Mouse (Mus musculus) liver (tissue): Measurements from ENCODE around the gene Gna15.
A peak's percentile ranks its signal among the peaks of the same experiment; 100 is the strongest.

ENCODE experiments used
- DNase-seq: peaks from one replicate; pipeline ENCODE4 v3.0.0-alpha.2; 2020; ENCODE audit warnings: mixed read lengths

Gna15 gene

GRCm38 (mm10) chr10:81495151-81495550 lies 28.9 kb downstream of the Gna15 start:
- DNase-seq: no peak

DNA sequence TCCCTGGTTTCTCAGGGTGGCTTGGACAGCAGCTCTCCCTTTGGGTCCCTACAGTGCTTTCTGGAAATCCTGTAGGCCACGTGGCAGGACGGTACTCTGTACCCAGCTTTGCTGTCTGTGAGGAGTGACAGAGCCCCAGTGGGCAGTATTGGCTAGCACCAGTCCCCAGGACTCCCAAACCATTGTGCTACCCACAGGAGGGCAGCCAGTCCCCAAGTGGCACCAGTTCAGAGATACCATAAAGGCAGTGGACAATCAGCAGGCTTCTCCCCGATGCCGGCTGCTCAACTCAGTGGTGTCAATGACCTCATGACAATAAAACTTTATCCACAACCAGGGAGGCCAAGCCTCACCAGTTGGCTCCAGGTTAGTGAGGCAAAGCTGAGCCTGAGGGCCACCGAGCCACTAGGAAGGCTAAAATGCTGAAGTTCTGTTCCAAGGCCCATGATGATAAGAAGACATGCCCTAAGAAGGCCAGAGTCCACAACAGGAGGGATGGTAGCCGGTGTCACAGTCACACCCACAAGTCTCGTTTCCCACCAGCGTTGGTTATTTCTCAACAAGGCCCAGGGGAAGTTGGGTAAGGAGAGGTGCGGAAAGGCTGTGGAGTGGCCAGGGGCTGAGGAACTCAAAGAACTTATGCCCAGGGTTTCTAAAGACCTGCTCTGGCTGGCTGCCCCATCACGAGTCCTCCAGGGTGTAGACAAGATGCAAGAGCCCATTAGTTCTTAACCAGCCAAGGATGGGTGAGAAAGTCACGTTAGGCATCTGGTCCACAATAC lies 29.6 kb downstream of the Gna15 start:
- no peak for DNase-seq

DNA sequence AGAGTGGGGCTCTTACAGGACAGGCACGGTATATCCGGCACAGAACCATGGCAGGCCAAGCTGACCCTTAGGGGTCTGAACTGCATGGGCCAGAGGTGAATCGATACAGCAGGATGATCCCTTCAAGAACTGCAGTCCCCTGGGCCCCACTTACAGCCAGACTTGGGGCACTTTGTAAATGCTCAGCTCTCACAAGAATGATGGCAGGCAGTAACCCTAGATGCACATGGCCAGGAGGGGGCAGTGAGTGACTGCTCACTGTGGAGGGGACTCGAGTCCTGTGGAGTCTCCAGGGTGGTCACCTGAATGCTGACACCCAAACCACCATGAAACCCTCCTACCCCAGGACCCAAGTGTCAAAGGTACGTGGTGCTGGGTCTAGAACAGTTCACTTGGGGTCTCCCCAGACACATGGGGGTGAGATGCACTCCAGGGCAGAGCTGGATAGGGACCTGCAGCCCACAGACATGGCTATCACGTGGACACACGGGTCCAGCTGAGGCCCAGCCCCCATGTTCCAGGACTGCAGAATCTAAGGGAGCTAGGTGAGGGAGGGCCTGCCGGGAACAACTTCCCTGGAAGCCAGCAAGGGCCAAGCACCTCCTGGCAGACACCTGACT lies 30.3 kb downstream of the Gna15 start:
- DNase-seq: no peak

GRCm38 (mm10) chr10:81492606-81493240 lies 31.3 kb downstream of the Gna15 start:
- no peak for DNase-seq

DNA sequence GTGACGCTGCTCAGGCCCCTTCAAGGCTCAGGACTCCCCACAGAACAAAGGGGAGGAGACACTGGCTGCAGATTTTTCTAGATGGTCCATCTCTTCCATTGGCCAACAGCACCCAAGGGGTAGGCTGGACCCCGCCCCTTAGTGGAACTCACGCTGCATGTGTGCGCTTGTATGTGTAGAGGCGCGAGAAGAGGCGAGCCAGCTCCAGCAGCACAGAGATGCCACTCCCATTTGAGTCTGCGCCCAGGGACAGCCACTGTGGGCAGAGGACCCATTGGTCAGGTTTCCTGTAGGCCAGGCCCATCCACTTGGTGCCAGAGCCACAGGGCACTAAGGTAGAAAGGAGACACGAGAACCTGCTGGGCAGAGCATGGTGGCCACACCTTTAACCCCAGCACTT lies 33.0 kb downstream of the Gna15 start:
- DNase-seq: no peak

GRCm38 (mm10) chr10:81489941-81490340 lies 34.1 kb downstream of the Gna15 start:
- no peak for DNase-seq

DNA sequence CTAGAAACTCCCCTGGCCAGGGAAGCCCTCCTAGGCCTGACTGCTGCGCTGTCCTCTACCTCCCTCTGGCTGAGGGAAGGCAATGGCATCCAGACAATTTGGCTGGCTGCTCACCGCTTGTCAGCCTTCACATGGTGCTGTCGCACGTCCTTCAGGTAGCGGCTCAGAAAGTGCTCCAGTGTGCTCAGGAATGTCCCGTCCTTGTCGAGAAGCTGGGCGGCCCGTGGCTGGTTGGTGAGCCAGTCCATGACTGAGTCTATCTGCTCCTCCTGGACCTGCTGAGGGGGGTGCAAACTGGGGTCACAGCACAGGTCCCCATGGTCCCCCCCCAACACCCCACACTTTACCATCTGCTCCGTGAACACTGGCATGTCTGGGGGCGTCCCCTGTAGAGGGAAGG lies 35.9 kb downstream of the Gna15 start:
- DNase-seq: no peak

GRCm38 (mm10) chr10:81486496-81486895 lies 37.5 kb downstream of the Gna15 start:
- DNase-seq: no peak

DNA sequence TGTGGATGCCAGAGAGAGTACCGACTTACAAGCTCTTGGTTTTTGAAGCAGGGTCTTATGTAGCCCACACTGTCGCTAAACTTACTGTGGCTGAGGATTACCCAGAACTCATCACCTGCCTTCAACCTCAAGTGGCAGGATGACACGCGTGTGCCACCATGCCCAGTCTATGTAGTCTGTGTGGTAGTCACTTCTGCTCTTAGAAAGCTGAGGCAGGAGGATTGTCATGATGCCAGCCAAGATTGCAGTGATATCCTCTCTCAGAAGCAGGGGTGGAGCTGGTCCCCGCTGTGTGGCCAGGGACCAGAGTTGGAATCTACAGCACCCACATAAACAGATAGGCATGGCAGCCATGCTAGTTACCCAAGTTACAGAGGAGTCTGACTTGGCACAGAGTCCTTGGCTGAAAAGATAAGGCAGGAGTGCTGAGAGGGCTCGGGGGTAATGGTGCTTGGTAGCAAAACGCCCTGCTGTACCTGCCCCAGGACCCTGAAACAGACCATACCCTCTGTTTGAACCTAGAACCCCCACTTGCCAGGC lies 38.5 kb downstream of the Gna15 start:
- no peak for DNase-seq

GRCm38 (mm10) chr10:81485060-81485449 lies 39.0 kb downstream of the Gna15 start:
- no peak for DNase-seq

- DNase-seq: no peak
Observed at GRCm38 (mm10) chr10:81484441-81485059, 39.5 kb downstream of the Gna15 start.

GRCm38 (mm10) chr10:81483983-81484382 lies 40.0 kb downstream of the Gna15 start:
- peak; percentile 58 for DNase-seq

DNA sequence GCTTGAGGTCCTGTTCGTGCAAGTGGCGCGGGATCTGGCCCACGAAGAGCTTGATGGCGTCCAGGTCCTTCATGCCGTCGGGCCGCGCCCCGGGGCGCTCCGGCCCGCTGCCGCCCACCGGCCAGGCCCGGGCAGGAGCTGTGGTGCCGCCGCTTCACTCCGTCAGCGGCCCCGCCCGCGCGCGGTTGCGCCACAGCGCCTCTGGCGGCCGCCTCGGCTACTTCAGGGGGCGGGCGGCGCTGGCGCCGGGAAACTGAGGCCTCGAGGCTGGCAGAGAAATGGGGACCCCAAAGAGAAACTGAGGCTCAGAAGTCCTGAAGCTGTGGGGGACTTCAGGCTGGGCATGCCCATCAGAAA lies 41.5 kb downstream of the Gna15 start, which contains the start of gene Celf5:
TSS of gene Celf5 (minus strand) at position 177 of the 357 bp plus-strand sequence.
- DNase-seq: peak; percentile 51

DNA sequence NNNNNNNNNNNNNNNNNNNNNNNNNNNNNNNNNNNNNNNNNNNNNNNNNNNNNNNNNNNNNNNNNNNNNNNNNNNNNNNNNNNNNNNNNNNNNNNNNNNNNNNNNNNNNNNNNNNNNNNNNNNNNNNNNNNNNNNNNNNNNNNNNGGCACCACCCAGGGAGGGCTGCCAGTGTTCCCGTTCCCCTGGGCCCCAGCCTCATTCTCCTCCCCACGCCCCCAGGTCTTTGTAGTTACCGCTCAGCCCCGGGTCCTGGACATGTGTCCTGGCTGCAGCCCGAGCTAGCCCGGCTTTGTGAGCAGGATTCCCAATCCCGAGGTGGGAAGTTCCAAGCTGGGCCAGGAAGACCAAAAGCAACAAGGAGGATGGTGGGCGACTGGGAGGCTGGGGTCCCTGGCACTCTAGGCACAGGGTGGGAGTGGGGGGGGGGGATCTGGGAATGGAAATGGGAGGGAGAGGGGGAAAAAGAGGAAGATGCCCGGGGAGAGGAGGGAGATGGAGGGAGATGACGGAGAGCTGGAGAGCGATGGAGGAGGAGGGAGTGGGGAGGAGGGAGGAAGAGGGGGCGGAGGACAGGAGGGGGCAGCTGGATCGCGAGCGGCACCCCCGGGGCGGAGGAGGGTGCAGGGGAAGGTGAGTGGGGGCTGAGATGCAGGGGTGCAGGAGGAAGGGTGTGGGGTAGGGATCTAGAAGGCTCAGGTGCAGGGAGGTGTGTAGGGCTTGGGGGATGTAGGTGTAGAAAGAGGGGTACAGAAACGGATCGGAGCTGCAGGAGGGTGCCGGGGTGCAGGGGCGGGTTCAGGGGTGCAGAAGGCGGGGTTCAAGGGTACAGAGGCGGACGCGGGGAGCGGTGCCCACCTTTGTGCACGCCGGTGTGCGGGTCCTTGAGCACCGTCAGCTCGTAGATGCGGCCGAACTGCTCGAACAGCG lies 42.2 kb downstream of the Gna15 start:
- DNase-seq: no peak

- no peak for DNase-seq
Observed at GRCm38 (mm10) chr10:81474461-81474860, 49.6 kb downstream of the Gna15 start.

GRCm38 (mm10) chr10:81473003-81473451 lies 51.0 kb downstream of the Gna15 start:
- no peak for DNase-seq

- DNase-seq: no peak
Observed at GRCm38 (mm10) chr10:81472403-81473002, 51.5 kb downstream of the Gna15 start.

- no peak for DNase-seq
Observed at GRCm38 (mm10) chr10:81470454-81470853, 53.6 kb downstream of the Gna15 start.

DNA sequence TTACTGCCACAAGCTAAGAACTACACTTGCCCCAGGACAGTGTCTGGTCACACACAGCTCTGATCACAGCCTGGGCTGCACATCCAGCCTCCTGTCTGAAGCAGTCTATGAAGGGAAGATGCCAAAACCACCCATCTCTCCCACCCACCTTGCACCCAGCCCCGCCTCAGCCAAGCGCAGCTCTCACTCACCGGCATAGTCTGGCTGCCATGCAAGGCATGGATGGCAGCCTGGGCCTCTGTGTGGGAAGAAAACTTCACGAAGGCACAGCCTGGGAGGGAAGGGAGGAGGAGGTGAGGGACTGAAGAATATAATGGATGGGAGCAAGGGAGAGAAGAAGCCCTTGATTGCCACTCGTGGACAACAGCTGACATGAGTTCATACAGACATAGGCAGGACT lies 54.8 kb downstream of the Gna15 start:
- no peak for DNase-seq

DNA sequence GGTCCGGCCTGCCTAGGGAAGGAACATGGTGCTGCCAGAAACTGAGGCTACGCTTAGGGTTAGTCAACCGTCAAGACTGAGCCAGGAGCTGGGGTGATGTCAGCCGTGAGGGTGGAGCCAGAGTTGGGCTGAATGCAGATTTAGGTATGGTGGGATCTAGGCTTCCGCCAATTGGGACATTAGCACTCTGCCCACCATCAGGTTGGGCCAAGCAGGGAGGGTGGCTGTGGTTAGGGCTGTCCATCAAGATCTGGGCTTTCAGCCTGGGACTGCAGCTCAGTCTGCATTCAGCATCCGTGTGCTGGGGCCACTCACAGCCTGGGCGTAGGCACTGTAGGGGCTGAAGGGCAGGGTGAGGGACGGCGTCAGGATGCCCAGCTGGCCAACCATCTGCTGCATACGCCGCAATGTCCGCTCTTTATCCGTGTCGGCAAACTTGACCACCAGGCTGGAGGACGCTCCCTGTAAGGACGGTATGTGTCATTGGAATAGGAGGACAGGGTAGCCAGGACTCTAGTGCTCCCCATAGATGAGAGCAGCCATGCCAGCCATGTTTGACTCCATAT lies 56.3 kb downstream of the Gna15 start:
- peak; percentile 2 for DNase-seq

DNA sequence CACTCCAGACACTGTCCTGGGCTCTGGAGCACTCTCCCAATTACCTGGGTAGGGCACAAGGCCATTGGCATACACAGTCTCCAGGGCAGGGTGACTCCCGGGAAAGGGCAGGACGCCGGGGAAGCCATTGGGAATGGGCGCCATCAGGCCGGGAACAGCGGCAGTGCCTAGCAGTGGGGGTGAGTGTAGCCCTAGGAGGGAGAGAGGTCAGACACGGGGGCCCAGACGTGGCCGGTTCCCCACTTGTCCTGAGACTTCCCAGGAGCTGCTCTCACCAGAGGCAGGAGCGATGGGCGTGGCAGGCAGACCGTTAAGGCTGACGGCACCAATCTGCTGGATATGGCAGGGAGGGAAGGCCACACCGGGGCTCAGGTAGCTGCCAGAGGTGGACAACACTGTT lies 57.1 kb downstream of the Gna15 start:
- DNase-seq: peak; percentile 3
